Mouse (Mus musculus): ENCODE data around the gene Gal3st3. TPM values are rescaled to one million over a fixed set of nuclear protein-coding genes. Genes with fewer than 3 reads are reported as not detected.
A peak's percentile ranks its signal among the peaks of the same experiment; 100 is the strongest.

Gal3st3 gene
- 4.5 and 5.9 TPM in 2 replicates for polyA plus RNA-seq (2015; fragmentation: Nextera tagmentation; extraction: Ambion mirVana)

- Histone ChIP-seq H3K27me3 (replicated peaks) (0 out of 2 replicates have a peak, but pooled peaks cover 4% of the 10 kb centered on the region), H3K4me1 (peaks cover 49% of the 10 kb centered on the region), H3K9ac (peak within 1 kb of the TSS; percentile 81), H3K4me2 (peak within 1 kb of the TSS; percentile 76), H3K4me3 (peak within 1 kb of the TSS; percentile 56), H3K9me3 (no peaks in the 10 kb centered on the region), H3K27ac (replicated peaks) (peak within 1 kb of the TSS; percentile 41; the same call in 1 of the 2 replicates), H3K36me3 (peaks cover 10% of the 10 kb centered on the region)
- WGBS, result 8% methylated on average over 31 of the region's 32 CpGs
- no peak for ATAC-seq (ENCODE audit: extremely low read depth, insufficient number of reproducible peaks, low FRiP score, low TSS enrichment)
These were observed at the start of gene Gal3st3 for GRCm38 (mm10) chr19:5297903-5298800. Gene Gal3st3, plus strand, starts transcription at chr19:5298331.

DNA sequence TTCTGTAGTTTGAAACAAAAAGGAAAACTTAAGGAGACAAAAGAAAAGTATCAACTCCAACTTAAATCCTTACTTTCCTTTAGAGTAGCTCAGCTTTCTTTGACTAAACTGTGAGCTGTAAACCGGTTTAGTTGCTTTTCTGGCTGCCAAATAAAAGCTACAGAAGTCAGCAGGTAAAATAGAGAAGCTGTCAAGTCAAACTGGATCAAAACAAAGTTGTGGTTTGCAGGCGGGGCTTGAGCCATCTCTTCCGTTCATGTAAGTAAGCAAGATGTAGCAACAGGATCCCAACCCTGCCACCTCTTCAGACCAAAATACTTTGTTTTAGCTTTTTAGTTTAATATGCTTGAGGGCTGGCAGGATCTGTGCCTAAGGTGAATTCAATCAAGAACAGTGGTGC lies 41.0 kb upstream of the Gal3st3 start:
- H3K27ac ChIP-seq (replicated peaks), result no peak overlapping the region
- no peak for ATAC-seq (ENCODE audit: extremely low read depth, insufficient number of reproducible peaks, low FRiP score, low TSS enrichment)
- 53% methylated on average over 3 of the region's 3 CpGs for WGBS
- H3K4me1 ChIP-seq, result peaks cover 27% of the 10 kb centered on the region
- H3K4me3 ChIP-seq, result no peak overlapping the region
- H3K9me3 ChIP-seq, result no peaks in the 10 kb centered on the region
- peaks cover 8% of the 10 kb centered on the region for H3K36me3 ChIP-seq
- H3K4me2 ChIP-seq, result no peak overlapping the region
- no peak overlapping the region for H3K9ac ChIP-seq
- no peaks in the 10 kb centered on the region for H3K27me3 ChIP-seq (replicated peaks)

DNA sequence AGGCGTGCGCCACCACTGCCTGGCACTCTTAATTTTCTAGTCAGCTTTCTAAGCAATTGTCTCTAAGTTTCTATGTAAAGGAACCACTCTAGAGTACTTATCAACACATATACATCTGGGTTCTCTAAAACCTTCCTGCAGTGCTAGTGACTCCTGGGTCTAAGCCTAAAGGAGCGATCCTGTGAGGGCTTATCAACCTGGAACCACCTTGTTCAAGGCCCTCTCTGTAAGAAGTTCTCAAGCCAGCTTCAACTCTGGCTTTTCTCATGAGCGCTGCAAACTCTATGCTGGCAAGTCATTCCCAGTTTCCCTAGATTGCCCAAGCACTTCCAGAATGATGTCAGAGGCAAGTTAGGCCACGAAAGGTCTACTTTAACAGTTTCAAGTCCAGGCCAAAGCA lies 31.1 kb upstream of the Gal3st3 start:
- 81% methylated on average over 5 of the region's 5 CpGs for WGBS
- H3K4me2 ChIP-seq, result no peak overlapping the region
- H3K4me3 ChIP-seq, result no peak overlapping the region
- H3K9me3 ChIP-seq, result no peaks in the 10 kb centered on the region
- H3K4me1 ChIP-seq, result peaks cover 58% of the 10 kb centered on the region
- ATAC-seq (ENCODE audit: extremely low read depth, insufficient number of reproducible peaks, low FRiP score, low TSS enrichment), result no peak
- no peak overlapping the region for H3K9ac ChIP-seq
- H3K36me3 ChIP-seq, result no peaks in the 10 kb centered on the region
- no peaks in the 10 kb centered on the region for H3K27me3 ChIP-seq (replicated peaks)
- no peak overlapping the region for H3K27ac ChIP-seq (replicated peaks)

GRCm38 (mm10) chr19:5268017-5268416 lies 30.1 kb upstream of the Gal3st3 start:
- Histone ChIP-seq H3K27ac (replicated peaks) (no peak overlapping the region), H3K9ac (no peak overlapping the region), H3K9me3 (no peaks in the 10 kb centered on the region), H3K4me1 (peaks cover 61% of the 10 kb centered on the region), H3K36me3 (no peaks in the 10 kb centered on the region), H3K27me3 (replicated peaks) (no peaks in the 10 kb centered on the region), H3K4me3 (no peak overlapping the region), H3K4me2 (no peak overlapping the region)
- no peak for ATAC-seq (ENCODE audit: extremely low read depth, insufficient number of reproducible peaks, low FRiP score, low TSS enrichment)

GRCm38 (mm10) chr19:5268875-5269274 lies 29.3 kb upstream of the Gal3st3 start:
- no peak for ATAC-seq (ENCODE audit: extremely low read depth, insufficient number of reproducible peaks, low FRiP score, low TSS enrichment)
- Histone ChIP-seq H3K9me3 (no peaks in the 10 kb centered on the region), H3K4me1 (peaks cover 68% of the 10 kb centered on the region), H3K27me3 (replicated peaks) (no peaks in the 10 kb centered on the region), H3K4me2 (no peak overlapping the region), H3K4me3 (no peak overlapping the region), H3K27ac (replicated peaks) (no peak overlapping the region), H3K36me3 (peaks cover under 1% of the 10 kb centered on the region; the same call in 1 of the 2 replicates), H3K9ac (no peak overlapping the region)
- WGBS, result 69% methylated on average over 3 of the region's 3 CpGs

DNA sequence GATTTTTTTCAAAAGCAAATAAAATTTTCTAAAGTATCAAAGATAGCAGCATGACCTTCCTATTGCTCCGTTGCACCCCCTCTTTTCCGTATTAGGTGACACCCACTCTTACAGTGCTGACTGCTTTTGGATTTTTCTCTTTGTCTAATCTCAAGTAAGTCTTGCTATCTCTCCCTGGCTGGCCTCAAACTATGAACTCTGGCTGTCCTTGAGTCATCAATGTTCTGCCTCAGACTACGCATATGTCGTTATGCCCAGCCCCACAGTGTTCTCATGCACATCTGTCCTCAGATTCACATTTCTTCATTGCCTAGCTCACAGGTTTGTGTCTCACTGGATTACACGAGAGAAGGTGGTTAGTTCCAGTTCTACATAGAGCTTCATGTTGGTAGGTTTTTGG lies 28.7 kb upstream of the Gal3st3 start:
- peak overlapping the region; percentile 24; the same call in 1 of the 2 replicates for H3K4me2 ChIP-seq
- H3K36me3 ChIP-seq, result peaks cover 5% of the 10 kb centered on the region
- no peaks in the 10 kb centered on the region for H3K27me3 ChIP-seq (replicated peaks)
- no peaks in the 10 kb centered on the region for H3K9me3 ChIP-seq
- H3K27ac ChIP-seq (replicated peaks), result no peak overlapping the region
- ATAC-seq (ENCODE audit: extremely low read depth, insufficient number of reproducible peaks, low FRiP score, low TSS enrichment), result no peak
- H3K4me3 ChIP-seq, result no peak overlapping the region
- H3K4me1 ChIP-seq, result peaks cover 73% of the 10 kb centered on the region
- WGBS, result 30% methylated on average over 5 of the region's 5 CpGs
- peak overlapping the region; percentile 56; the same call in 1 of the 2 replicates for H3K9ac ChIP-seq

DNA sequence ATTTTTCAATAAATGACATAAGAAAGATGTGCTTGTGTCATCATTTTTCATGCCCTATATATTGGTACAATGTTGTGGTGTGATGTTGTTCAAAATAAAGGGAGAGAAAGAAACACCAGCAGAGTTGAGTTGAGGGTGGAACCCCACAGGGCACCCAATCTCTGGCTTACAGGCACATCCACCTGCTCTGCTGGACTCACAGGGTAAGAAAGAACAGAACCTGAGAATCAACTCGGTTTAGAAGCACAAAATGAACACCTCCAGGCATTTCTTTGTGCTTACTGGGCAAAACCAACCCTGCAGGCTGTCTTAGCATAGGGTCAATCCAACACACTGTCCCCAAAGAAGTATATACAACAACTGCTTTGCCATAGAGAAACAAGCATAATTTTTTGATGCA lies 26.7 kb upstream of the Gal3st3 start:
- no peak for ATAC-seq (ENCODE audit: extremely low read depth, insufficient number of reproducible peaks, low FRiP score, low TSS enrichment)
- peak overlapping the region; percentile 95 for H3K4me3 ChIP-seq
- no peaks in the 10 kb centered on the region for H3K9me3 ChIP-seq
- 35% methylated on average over 1 of the region's 1 CpGs for WGBS
- peaks cover 26% of the 10 kb centered on the region for H3K36me3 ChIP-seq
- H3K27me3 ChIP-seq (replicated peaks), result no peaks in the 10 kb centered on the region
- H3K4me2 ChIP-seq, result peak overlapping the region; percentile 94
- H3K9ac ChIP-seq, result peak overlapping the region; percentile 97
- H3K4me1 ChIP-seq, result peaks cover 68% of the 10 kb centered on the region
- H3K27ac ChIP-seq (replicated peaks), result no peak overlapping the region

GRCm38 (mm10) chr19:5272326-5272795 lies 25.8 kb upstream of the Gal3st3 start:
- H3K4me1 ChIP-seq, result peaks cover 59% of the 10 kb centered on the region
- peak overlapping the region; percentile 95 for H3K4me3 ChIP-seq
- H3K4me2 ChIP-seq, result peak overlapping the region; percentile 94
- peak overlapping the region; percentile 97 for H3K9ac ChIP-seq
- H3K27me3 ChIP-seq (replicated peaks), result no peaks in the 10 kb centered on the region
- H3K9me3 ChIP-seq, result no peaks in the 10 kb centered on the region
- WGBS, result under 1% methylated on average over 27 of the region's 30 CpGs
- H3K36me3 ChIP-seq, result peaks cover 33% of the 10 kb centered on the region
- peak; percentile 15; the same call in 1 of the 2 replicates for ATAC-seq (ENCODE audit: extremely low read depth, insufficient number of reproducible peaks, low FRiP score, low TSS enrichment)
- peak overlapping the region; percentile 92 for H3K27ac ChIP-seq (replicated peaks)

GRCm38 (mm10) chr19:5272801-5273733 lies 25.1 kb upstream of the Gal3st3 start, which contains the start of gene Pacs1:
Gene Pacs1, minus strand, starts transcription at chr19:5273119.
- WGBS, result under 1% methylated on average over 77 of the region's 97 CpGs
- Histone ChIP-seq H3K27ac (replicated peaks) (peak within 1 kb of the TSS; percentile 92), H3K4me2 (peak within 1 kb of the TSS; percentile 94), H3K9me3 (no peaks in the 10 kb centered on the region), H3K4me1 (peaks cover 52% of the 10 kb centered on the region), H3K4me3 (peak within 1 kb of the TSS; percentile 95), H3K9ac (peak within 1 kb of the TSS; percentile 97), H3K27me3 (replicated peaks) (no peaks in the 10 kb centered on the region), H3K36me3 (peaks cover 40% of the 10 kb centered on the region)
- ATAC-seq (ENCODE audit: extremely low read depth, insufficient number of reproducible peaks, low FRiP score, low TSS enrichment), result peak; percentile 91

DNA sequence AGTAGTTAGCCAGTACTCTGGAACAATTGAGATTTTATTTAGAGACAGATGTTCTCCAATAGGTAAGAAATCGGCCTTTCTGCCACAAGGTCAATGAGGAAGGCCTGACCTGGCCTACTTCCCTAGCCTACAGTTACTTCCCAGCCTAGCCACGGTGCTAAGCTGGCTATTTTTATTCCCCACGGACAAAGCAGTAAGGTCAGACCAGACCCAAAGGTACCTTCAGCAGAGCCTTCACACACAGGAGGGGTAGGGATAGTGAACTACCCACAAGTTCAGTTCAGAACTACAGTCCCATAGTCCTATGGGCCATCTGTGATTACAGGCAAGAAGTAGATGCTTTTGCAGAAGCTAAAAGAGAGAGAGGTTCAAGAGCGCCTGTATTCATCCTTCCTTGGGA lies 24.2 kb upstream of the Gal3st3 start:
- WGBS, result 51% methylated on average over 4 of the region's 4 CpGs
- H3K36me3 ChIP-seq, result peaks cover 48% of the 10 kb centered on the region
- peaks cover 45% of the 10 kb centered on the region for H3K4me1 ChIP-seq
- H3K9me3 ChIP-seq, result no peaks in the 10 kb centered on the region
- peak overlapping the region; percentile 97 for H3K9ac ChIP-seq
- peak overlapping the region; percentile 94; the same call in 1 of the 2 replicates for H3K4me2 ChIP-seq
- H3K27ac ChIP-seq (replicated peaks), result peak overlapping the region; percentile 92
- H3K4me3 ChIP-seq, result peak overlapping the region; percentile 95; the same call in 1 of the 2 replicates
- no peak for ATAC-seq (ENCODE audit: extremely low read depth, insufficient number of reproducible peaks, low FRiP score, low TSS enrichment)
- no peaks in the 10 kb centered on the region for H3K27me3 ChIP-seq (replicated peaks)

GRCm38 (mm10) chr19:5274641-5275040 lies 23.5 kb upstream of the Gal3st3 start:
- H3K4me2 ChIP-seq, result no peak overlapping the region
- peaks cover 39% of the 10 kb centered on the region for H3K4me1 ChIP-seq
- no peaks in the 10 kb centered on the region for H3K27me3 ChIP-seq (replicated peaks)
- no peak overlapping the region for H3K9ac ChIP-seq
- H3K9me3 ChIP-seq, result no peaks in the 10 kb centered on the region
- peak overlapping the region; percentile 92 for H3K27ac ChIP-seq (replicated peaks)
- WGBS, result 92% methylated on average over 13 of the region's 13 CpGs
- H3K36me3 ChIP-seq, result peaks cover 56% of the 10 kb centered on the region
- no peak for ATAC-seq (ENCODE audit: extremely low read depth, insufficient number of reproducible peaks, low FRiP score, low TSS enrichment)
- H3K4me3 ChIP-seq, result no peak overlapping the region
